Mouse (Mus musculus) c-Kit-positive CD71-positive TER-119-positive erythroid progenitor cells, embryonic 14.5 days (primary cell): ENCODE results near the gene Ccdc137.

Experiments used
- DNase-seq: peaks from one replicate; pipeline ENCODE4 v3.0.0-alpha.2; 2013; ENCODE audit warnings: low spot score

Ccdc137 gene

DNA sequence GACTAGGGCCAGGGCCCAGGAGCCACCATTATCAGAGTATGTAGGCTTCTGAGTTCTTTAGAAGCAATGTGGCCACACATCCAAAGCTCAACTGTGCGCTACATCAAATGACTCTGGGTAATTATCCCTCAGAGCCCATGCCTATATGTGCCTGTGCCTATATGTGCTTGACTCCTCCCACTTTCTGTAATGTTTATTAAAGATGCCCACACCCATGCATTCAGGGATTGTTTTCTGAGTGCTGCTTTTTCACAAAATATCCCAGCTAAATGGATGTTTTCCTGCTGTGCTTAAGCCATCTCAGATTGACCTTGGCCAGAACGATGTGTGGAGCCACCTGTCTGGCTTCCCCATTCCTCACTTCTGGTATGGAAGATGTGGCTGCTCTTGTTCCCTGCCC, 5.6 kb downstream of the Ccdc137 start:
- DNase-seq = no peak

- DNase-seq = no peak
These were observed 6.5 kb downstream of the Ccdc137 start for GRCm38 (mm10) chr11:120464365-120464764.

- no peak for DNase-seq
These were observed 7.6 kb downstream of the Ccdc137 start for GRCm38 (mm10) chr11:120465521-120465920.

DNA sequence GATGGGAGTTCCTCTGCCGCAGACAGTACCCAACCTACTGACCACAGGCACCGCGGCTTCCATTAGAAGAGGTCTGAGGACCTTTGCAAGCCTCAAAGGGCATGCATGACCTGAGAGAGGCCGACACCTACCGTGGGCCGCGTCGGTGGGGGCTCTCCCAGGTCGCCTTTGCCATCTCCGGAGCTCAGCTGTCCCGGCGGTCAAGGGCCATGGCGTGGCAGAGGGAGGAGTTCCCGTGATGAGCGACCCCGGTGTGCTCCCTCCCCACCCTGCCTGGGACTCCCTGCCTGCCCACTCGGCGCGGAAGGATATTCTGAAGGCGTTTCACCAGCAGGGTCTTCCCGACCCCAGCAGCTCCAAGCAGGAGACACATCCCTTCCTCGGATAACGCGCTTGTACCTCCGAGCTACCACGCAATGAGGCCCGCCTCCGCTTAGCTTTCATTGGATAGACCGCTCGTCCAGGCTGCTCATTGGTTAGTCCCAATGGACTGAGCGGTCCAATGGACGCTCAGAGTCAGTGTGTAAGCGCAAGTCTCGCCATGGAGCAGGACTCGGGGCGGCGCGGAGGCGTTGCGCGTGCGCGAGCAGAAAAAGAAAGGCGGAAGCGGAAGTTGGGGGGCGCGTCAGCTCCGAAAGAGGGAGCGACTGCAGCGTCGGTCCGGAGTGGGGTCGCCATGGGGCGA, 9.3 kb downstream of the Ccdc137 start, which contains the start of gene Arl16:
Arl16 (minus strand) TSS at position 557 of the 685 bp plus-strand sequence.
- peak; percentile 96 for DNase-seq

DNA sequence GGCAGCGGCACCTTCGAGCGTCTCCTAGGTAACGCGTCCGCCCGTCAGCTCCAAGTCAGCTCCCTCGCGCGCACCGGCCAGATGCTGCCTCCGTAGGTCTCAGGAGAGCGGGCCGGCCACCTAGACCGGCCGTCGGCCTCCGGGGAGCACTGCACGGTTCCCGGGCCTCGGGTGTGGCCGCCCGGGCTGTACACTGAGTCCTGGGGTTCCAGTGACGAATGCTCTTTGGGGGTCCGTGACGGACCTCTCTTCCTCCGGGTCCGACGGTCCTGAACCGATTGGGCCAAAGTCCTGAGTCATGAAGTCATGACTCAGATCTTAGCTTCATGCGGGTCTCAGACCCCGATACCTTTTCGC, 9.8 kb downstream of the Ccdc137 start:
- DNase-seq = no peak

- no peak for DNase-seq
These were observed 14.1 kb downstream of the Ccdc137 start for GRCm38 (mm10) chr11:120472052-120472451.

DNA sequence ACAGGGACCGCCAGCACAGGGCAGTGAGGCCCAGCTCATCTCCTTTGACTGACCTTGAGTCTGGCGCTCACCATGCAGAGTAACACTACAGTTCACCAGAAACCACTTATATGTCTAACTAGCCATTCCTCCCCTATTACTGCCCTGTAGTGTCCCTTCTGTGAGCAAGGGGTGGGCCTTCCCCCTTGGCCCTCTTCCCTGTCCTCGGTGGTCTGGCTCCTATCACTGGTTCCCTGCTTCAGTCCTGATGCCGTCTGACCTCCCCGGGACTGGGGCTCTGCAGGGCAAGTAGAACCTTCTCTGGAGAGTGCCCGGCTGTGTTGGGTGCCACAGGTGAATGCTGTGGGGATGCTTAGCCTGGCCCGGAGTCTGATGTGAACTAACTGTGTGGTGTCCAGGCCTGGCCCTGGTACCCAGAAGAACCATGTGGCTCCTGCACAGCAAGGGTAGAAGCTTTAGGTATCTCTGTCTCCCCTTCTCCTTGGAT, 25.6 kb downstream of the Ccdc137 start:
- no peak for DNase-seq

DNA sequence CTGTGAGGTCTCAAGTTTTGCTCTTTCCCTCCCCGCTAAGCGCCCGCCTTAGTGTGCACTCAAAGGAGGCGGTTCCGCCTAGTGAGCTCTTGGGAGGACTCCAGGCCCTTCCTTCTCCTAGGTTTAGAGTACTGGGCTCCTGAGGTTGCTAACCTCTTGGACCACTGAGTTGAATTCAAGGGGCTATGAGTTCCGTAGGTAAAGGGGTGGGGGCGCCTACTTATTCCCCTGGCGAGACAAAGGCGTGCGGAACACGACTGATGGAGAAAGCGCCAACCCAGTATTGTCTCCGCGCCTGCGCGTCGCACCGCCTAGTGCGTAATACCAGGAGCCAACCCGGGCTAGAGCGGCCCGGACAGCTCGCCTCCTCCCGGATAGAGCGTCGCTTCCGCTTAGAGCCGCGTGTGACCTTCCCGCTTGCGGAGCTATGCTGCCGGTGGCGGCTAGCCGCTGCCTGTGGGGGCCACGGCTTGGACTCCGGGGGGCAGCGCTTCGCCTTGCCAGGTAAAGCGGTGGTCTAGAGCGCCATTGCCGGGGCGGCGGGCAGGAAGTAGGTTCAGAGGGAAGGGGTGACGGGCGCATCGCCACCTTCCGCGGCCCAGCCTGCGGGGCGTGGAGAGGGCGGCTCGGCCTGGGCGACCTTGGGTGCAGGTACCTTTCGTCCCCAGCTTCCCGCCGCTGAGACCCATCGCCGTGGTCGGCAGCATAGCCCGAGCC, 26.5 kb downstream of the Ccdc137 start, which contains the start of gene Mrpl12:
Mrpl12 (plus strand) TSS at position 349 of the 717 bp plus-strand sequence.
- DNase-seq = peak; percentile 86

- DNase-seq = no peak
These were observed 27.3 kb downstream of the Ccdc137 start for GRCm38 (mm10) chr11:120485251-120485650.

DNA sequence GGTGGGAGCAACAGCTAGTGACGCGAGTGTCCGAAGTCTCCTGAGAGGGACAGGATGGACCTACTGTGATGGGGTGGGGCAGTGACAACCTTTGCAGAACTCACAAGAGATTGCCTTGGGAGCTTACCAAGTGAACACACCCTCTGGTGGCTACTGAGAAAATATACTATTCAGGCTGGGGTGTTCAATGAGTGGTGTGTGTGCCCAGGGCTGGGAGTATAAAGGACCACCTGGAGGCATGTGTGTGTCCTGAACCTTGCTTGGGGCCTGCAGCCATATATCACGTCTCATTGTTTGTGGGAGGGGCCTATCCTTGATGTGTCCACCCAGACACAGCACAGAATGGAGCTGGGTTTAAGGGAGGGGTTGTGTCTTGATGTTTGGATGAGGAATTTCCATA, 30.6 kb downstream of the Ccdc137 start:
- no peak for DNase-seq

- peak; percentile 89 for DNase-seq
These were observed 31.3 kb downstream of the Ccdc137 start for GRCm38 (mm10) chr11:120489054-120489761.

DNA sequence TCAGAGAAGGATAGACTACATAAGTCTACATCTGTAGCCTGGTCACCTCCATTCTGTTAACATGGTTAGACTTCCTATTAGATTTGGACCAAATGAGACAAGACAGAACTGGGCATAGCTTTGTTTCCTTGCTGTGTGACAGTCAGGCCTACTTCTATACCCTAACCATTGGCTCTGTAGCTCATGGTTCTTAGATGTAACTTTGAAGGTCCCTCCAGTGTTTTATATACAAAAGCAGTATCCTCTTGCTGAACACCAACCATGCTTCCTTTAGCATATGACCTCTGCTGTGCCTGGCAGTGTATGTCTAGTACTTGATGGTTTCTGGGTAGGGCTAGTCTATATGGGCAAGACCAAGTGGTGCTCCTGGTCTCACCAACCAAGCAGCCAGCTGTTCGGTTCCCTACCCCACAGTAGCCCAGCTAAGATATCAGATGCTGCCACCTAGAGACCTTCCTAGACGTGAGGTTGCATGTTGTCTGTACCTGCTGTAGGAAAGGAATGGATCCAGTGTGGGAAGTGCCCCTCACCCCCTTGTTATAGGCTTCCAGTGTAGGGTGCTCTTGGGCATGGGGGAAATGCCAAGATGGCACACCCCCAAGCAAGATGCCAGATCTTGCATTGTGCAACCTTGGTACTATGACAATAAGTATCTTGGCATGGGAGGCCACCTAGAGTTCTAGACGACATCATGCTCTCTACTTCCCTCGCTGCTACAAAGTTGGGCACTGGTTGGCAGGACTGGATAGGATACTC, 32.6 kb downstream of the Ccdc137 start:
- DNase-seq = no peak

DNA sequence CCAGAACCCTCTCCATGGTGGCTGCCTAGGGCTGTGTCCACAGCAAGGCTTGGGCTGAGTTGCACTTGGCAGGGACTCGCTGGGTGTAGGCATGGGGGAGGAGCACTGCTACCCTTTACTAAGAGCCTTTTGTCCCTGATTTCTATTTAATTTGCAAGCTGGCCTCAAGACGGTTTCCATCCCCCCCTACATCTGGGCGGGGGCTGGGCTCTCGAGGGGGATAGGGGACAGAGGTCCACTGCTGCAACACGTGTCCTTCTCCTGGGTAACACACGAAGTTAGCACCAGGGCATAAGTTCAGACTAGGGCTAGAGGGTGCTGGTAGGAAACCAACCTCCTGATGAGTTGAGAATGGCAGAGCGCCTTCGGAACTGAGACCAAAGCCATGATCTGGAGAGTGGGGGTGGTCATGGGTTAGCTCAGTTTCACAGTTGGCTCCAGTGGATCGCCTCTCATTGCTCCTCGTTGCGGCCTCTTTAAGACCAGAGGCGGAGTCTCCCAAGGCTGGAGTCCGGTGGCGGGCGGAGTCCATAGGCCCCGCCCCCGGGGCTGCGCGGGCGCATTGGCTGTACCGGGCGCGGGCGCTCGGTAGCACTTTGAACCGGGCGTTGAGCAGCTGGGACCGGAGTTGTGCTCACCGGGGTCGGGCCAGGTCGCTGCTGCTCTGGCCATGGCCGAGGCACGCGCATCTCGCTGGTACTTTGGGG, 33.6 kb downstream of the Ccdc137 start, which contains the start of gene Slc25a10:
Slc25a10 (plus strand) TSS at position 524 of the 707 bp plus-strand sequence.
- DNase-seq = peak; percentile 85

DNA sequence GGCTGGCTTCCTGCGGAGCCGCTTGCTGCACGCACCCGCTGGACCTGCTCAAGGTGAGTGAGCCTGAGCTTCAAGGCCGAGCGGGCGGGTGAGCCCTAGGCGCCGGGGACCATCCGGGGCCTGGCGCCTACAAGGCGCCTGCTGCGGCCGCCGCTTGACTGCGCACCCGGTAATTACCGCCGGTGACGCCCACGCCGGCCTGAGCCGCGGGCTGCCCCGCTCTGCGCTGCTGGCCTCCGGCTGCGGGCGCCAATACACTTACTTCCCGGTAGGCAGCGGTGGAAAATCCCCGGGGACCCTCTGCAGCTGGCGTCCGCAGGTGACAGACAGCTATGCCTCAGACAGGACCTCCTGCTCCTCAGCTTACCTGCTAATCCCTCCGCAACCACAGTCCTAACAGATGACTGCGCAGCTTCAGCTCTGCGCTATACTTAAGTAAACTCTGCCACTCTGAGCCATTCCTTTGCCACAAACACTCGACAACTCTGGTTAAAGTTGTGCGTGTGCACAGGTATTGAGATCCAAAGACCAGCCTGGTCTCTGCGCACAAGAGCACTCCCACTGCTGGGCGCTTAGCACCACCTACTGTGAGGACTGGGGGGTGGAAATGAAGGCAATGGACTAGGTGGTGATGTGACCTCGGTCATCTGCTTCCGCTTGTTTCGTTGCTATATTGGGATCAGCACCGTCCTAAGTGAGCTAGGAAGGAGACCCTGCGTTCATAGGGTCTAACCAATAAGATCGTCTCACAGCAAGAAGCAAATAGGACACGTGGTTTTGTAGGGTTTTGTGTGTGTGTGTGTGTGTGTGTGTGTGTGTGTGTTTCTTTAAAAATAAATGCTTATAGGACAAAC, 34.3 kb downstream of the Ccdc137 start:
- DNase-seq = peak; percentile 53

GRCm38 (mm10) chr11:120492878-120493203, 34.9 kb downstream of the Ccdc137 start:
- no peak for DNase-seq

GRCm38 (mm10) chr11:120493351-120493750, 35.4 kb downstream of the Ccdc137 start:
- DNase-seq = no peak

DNA sequence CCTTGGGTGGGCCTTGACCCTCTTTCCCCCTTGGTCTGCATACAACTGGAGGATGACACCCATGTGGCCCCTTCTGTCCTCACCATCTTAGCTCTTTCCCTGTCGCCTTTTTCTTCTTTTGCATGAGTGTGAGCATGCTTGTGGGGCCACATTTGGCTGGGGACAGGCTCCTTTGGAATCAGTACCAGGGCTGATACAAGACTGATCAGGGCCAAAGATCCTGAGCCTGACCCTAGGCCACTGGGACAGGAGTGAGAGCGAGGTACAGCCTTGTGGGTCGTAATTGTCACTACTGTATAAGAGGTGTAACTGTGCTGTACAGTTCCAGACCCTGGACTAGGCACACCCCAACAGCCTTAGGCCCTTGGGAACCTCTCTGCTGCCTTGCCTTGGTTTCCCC, 36.0 kb downstream of the Ccdc137 start:
- DNase-seq = no peak

DNA sequence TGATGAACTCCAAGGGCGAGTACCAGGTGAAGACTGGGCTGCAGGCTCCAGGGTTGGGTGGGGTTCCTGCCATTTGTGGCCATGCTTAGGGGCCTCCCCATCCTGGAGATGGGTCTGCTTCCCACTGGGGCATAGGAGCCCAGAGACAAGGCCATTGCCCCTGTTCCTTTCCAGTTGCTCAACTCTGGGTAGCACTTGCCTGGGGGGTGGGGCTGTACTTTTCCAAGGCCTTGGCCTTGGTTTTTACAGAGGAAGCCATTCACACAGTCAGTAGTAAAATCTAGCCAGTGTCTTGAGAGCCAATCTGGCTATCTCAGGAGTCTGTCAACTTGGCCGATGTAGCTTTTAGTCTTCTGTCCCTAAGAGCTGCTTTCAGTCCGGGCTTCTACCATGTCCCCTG, 39.5 kb downstream of the Ccdc137 start:
- no peak for DNase-seq

DNA sequence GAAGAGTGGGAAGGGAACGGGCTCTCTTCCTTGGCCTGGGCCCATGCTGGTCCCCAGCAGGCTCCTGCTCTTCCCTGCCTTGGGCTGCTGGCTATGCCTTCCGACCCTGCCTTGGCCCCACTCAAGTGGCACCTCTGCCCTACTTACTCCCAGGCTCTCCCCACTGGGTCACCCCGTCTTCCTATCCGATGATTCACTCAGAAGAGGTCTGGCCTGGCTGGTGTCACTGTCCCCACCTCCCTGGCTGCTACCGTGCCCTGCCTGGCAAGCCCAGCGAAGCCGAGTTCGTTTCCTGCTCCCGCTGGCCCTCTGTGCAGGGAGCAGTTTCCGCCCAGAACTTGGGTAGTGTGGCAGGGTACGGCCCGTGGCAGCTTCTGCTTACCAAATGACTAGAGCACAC, 40.3 kb downstream of the Ccdc137 start:
- DNase-seq = no peak

DNA sequence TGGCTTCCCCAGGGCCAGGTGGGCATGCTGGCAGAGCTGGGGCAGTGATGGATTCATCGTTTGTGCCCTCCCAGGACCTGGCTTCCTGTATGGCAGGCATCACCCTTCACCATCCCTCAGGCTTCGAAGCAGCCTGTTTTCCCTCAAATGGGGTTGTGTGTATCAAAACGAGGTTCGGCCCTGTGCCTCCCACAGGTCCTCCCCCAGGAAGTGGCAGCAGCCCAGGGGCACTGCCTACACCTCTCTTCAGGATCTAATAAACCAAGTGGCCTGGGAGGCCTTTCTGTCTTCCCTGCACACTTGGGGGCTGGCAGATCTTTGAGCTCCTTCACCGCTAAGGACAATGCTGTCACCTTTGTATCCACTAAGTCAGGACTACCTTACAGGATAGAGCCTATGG, 41.0 kb downstream of the Ccdc137 start:
- DNase-seq = no peak
